Mouse (Mus musculus) heart, postnatal 4 days (tissue): ENCODE measurements at regions not wholly inside any gene's neighbourhood (a gene's known extent, or its start where the extent isn't known, plus 50 kb on each side); places are given as distances from the start of the nearest gene placed in this dataset.

Source experiments
- DNase-seq: peaks from one replicate; pipeline ENCODE4 v3.0.0; 2021

- DNase-seq, result no peak
Measured at GRCm38 (mm10) chr2:78804931-78805330, 63.0 kb upstream of the Ube2e3 start.

GRCm38 (mm10) chr2:78803543-78803942 is 64.4 kb upstream of the Ube2e3 start:
- no peak for DNase-seq

- DNase-seq, result no peak
Measured at GRCm38 (mm10) chr2:78795446-78795845, 72.5 kb upstream of the Ube2e3 start.

GRCm38 (mm10) chr2:78794734-78795133 is 73.2 kb upstream of the Ube2e3 start:
- no peak for DNase-seq

GRCm38 (mm10) chr2:78789124-78789523 is 78.8 kb upstream of the Ube2e3 start:
- DNase-seq, result no peak

- no peak for DNase-seq
Measured at GRCm38 (mm10) chr2:78788222-78788621, 79.7 kb upstream of the Ube2e3 start.

GRCm38 (mm10) chr2:78779949-78780348 is 88.0 kb upstream of the Ube2e3 start:
- no peak for DNase-seq

GRCm38 (mm10) chr2:78777589-78777988 is 90.3 kb upstream of the Ube2e3 start:
- no peak for DNase-seq

- DNase-seq, result no peak
Measured at GRCm38 (mm10) chr2:78754362-78754761, 113.6 kb upstream of the Ube2e3 start.

GRCm38 (mm10) chr2:78753918-78754317 is 114.0 kb upstream of the Ube2e3 start:
- DNase-seq, result no peak

GRCm38 (mm10) chr2:78730161-78730560 is 137.8 kb upstream of the Ube2e3 start:
- no peak for DNase-seq

- no peak for DNase-seq
Measured at GRCm38 (mm10) chr2:78726060-78726459, 141.9 kb upstream of the Ube2e3 start.

GRCm38 (mm10) chr2:78724416-78724815 is 143.5 kb upstream of the Ube2e3 start:
- no peak for DNase-seq

- no peak for DNase-seq
Measured at GRCm38 (mm10) chr2:78723423-78723822, 144.5 kb upstream of the Ube2e3 start.

GRCm38 (mm10) chr2:78722739-78723138 is 145.2 kb upstream of the Ube2e3 start:
- DNase-seq, result no peak

GRCm38 (mm10) chr2:78718550-78718949 is 149.4 kb upstream of the Ube2e3 start:
- DNase-seq, result no peak

- DNase-seq, result no peak
Measured at GRCm38 (mm10) chr2:78716157-78716798, 151.6 kb upstream of the Ube2e3 start.

GRCm38 (mm10) chr2:78694851-78695250 is 173.1 kb upstream of the Ube2e3 start:
- DNase-seq, result no peak

- DNase-seq, result no peak
Measured at GRCm38 (mm10) chr2:78656668-78657067, 211.3 kb upstream of the Ube2e3 start.

GRCm38 (mm10) chr2:78655156-78655855 is 212.6 kb upstream of the Ube2e3 start:
- DNase-seq, result no peak

- DNase-seq, result no peak
Measured at GRCm38 (mm10) chr2:78651549-78651948, 216.4 kb upstream of the Ube2e3 start.

- DNase-seq, result no peak
Measured at GRCm38 (mm10) chr2:78640361-78640760, 227.6 kb upstream of the Ube2e3 start.

- no peak for DNase-seq
Measured at GRCm38 (mm10) chr2:78625264-78625663, 242.7 kb upstream of the Ube2e3 start.

GRCm38 (mm10) chr2:78606388-78606787 is 261.5 kb upstream of the Ube2e3 start:
- DNase-seq, result peak; percentile 11
